Mouse (Mus musculus): ENCODE measurements around the gene Rims1. TPM values are rescaled to one million over a fixed set of nuclear protein-coding genes. Genes with fewer than 3 reads are reported as not detected.

Rims1 gene
- polyA plus RNA-seq, 1 experiment from 2014 or later, result 1.2 TPM

DNA sequence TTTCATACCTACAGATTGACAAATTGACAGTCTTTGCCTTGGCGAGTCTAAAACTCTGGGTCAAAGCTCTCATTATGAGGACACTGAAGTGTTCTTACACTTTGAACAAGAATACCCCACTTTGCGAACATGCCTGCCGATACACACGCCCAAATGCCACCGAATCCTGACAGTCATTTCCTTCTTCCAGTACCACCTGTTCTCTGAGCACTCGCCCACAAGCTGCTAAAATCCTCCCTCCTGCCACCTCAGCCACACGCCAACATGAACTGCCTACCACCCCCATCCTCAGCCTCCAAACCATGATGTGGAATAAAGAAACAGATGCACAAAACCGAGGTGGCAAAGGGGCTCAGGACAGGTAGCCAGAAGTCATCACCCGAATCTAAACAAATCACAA is 150.9 kb downstream of the Rims1 start:
- no peaks in the 10 kb centered on the region for H3K36me3 ChIP-seq (ENCODE audit: control insufficient read depth, insufficient read depth)
- no peak for ATAC-seq (replicated peaks; ENCODE audit: extremely low read depth, insufficient read depth, low FRiP score)
- 87% methylated on average over 9 of the region's 9 CpGs for WGBS
- H3K27ac ChIP-seq (ENCODE audit: low read length), result no peak overlapping the region
- H3K9me3 ChIP-seq (replicated peaks; ENCODE audit: control insufficient read depth, low read length), result no peaks in the 10 kb centered on the region
- H3K27me3 ChIP-seq (ENCODE audit: control insufficient read depth, insufficient read depth, low read length), result no peaks in the 10 kb centered on the region
- no peak overlapping the region for H3K4me2 ChIP-seq (ENCODE audit: low read depth, low read length)
- H3K4me3 ChIP-seq (ENCODE audit: low read length), result no peak overlapping the region
- H3K9ac ChIP-seq (ENCODE audit: low read length), result no peak overlapping the region
- H3K4me1 ChIP-seq (ENCODE audit: control insufficient read depth, insufficient read depth, low read length), result no peaks in the 10 kb centered on the region; the same call in 1 of the 2 replicates

DNA sequence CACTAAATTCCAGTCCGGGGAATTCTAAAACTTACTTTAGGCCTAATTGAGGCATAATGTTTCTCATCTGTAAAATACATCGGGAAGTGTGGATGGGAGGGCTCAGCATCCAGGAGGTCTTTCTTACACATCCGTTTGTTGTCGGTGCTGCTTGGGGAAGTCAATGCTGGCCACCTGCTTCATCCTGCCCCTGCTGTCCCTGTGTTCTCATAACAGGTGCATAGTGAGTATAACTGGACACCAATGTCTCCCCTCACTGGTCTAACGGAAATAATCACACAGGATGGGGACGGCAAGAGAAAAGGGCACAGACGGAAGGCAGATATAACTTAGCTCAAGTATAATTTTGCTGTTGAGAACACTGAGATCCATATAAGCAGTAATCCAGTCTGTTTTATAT is 155.2 kb downstream of the Rims1 start:
- no peaks in the 10 kb centered on the region for H3K27me3 ChIP-seq (ENCODE audit: control insufficient read depth, insufficient read depth, low read length)
- H3K4me3 ChIP-seq (ENCODE audit: low read length), result no peak overlapping the region
- H3K36me3 ChIP-seq (ENCODE audit: control insufficient read depth, insufficient read depth), result no peaks in the 10 kb centered on the region
- H3K9me3 ChIP-seq (replicated peaks; ENCODE audit: control insufficient read depth, low read length), result no peaks in the 10 kb centered on the region
- no peak overlapping the region for H3K27ac ChIP-seq (ENCODE audit: low read length)
- WGBS, result 80% methylated on average over 7 of the region's 7 CpGs
- H3K4me1 ChIP-seq (ENCODE audit: control insufficient read depth, insufficient read depth, low read length), result no peaks in the 10 kb centered on the region; the same call in 1 of the 2 replicates
- ATAC-seq (replicated peaks; ENCODE audit: extremely low read depth, insufficient read depth, low FRiP score), result no peak
- H3K9ac ChIP-seq (ENCODE audit: low read length), result no peak overlapping the region
- no peak overlapping the region for H3K4me2 ChIP-seq (ENCODE audit: low read depth, low read length)

DNA sequence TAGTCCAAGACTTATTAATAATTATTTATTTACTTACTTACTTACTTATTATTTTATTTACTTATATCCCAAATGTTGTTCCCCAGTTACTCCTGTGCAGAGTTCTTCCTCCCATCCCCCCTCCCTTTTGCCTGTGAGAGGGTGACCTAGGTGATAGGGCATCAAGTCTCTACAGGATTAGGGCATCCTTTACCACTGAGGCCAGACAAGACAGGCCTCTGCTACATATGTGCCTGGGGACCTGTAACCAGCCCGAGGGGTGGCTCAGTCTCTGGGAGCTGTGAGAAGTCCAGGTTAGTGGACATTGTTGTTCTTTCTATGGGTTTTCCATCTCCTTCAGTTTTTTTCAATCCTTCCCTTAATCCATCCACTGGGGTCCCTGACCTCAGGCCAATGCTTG is 156.4 kb downstream of the Rims1 start:
- no peak overlapping the region for H3K9ac ChIP-seq (ENCODE audit: low read length)
- WGBS, result 88% methylated on average over 1 of the region's 1 CpGs
- H3K4me3 ChIP-seq (ENCODE audit: low read length), result no peak overlapping the region
- no peak overlapping the region for H3K4me2 ChIP-seq (ENCODE audit: low read depth, low read length)
- H3K27ac ChIP-seq (ENCODE audit: low read length), result no peak overlapping the region
- no peaks in the 10 kb centered on the region for H3K27me3 ChIP-seq (ENCODE audit: control insufficient read depth, insufficient read depth, low read length)
- no peak for ATAC-seq (replicated peaks; ENCODE audit: extremely low read depth, insufficient read depth, low FRiP score)
- H3K4me1 ChIP-seq (ENCODE audit: control insufficient read depth, insufficient read depth, low read length), result no peaks in the 10 kb centered on the region; the same call in 1 of the 2 replicates
- no peaks in the 10 kb centered on the region for H3K9me3 ChIP-seq (replicated peaks; ENCODE audit: control insufficient read depth, low read length)
- H3K36me3 ChIP-seq (ENCODE audit: control insufficient read depth, insufficient read depth), result no peaks in the 10 kb centered on the region

DNA sequence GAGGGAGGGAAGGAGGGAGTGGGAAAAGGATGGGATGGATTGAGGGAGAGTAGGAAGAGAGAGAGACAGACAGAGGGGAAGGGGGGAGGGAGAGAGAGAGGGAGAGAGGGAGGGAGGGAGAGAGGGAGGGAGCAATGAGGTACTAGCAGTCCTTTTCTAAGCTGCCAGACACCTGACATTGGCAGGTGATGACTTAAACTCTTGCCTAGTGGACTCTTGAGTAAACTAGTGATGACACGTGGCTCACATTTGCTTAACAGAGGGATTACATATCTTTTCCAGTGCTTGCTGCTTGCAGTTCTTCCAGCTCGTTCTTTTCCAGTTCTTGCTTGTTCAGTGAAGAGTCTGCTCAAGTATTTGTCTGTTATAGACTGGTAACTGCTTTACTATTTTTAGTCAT is 160.5 kb downstream of the Rims1 start:
- ATAC-seq (replicated peaks; ENCODE audit: extremely low read depth, insufficient read depth, low FRiP score), result no peak
- H3K36me3 ChIP-seq (ENCODE audit: control insufficient read depth, insufficient read depth), result no peaks in the 10 kb centered on the region
- no peak overlapping the region for H3K9ac ChIP-seq (ENCODE audit: low read length)
- H3K4me1 ChIP-seq (ENCODE audit: control insufficient read depth, insufficient read depth, low read length), result 0 out of 2 replicates have a peak, but pooled peaks cover 4% of the 10 kb centered on the region
- H3K27ac ChIP-seq (ENCODE audit: low read length), result no peak overlapping the region
- no peaks in the 10 kb centered on the region for H3K9me3 ChIP-seq (replicated peaks; ENCODE audit: control insufficient read depth, low read length)
- no peaks in the 10 kb centered on the region for H3K27me3 ChIP-seq (ENCODE audit: control insufficient read depth, insufficient read depth, low read length)
- no peak overlapping the region for H3K4me2 ChIP-seq (ENCODE audit: low read depth, low read length)
- no peak overlapping the region for H3K4me3 ChIP-seq (ENCODE audit: low read length)
- WGBS, result 19% methylated on average over 2 of the region's 2 CpGs

DNA sequence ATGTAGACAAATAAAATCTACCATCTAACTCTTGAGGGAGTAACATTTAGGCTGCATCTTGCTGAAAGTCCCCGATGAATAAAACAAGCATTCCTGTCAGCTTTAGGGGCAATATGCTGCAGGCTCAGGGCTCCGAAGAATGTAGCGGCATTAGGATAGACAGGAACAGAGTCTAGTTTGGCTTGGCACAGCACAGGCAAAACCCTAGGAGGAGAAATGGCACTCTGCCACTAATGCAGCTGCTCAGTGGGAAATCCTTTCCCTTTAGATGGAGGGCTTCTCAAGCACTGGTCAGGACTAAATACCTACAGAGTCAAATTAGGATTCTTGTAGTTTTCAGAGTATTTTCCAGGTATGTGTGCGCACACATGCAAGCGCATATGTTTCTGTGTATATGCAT is 165.2 kb downstream of the Rims1 start:
- WGBS, result 75% methylated on average over 5 of the region's 5 CpGs
- Histone ChIP-seq H3K9me3 (replicated peaks; ENCODE audit: control insufficient read depth, low read length) (no peaks in the 10 kb centered on the region), H3K9ac (ENCODE audit: low read length) (no peak overlapping the region), H3K4me3 (ENCODE audit: low read length) (no peak overlapping the region), H3K4me1 (ENCODE audit: control insufficient read depth, insufficient read depth, low read length) (peaks cover 4% of the 10 kb centered on the region; the same call in 1 of the 2 replicates), H3K36me3 (ENCODE audit: control insufficient read depth, insufficient read depth) (no peaks in the 10 kb centered on the region), H3K27me3 (ENCODE audit: control insufficient read depth, insufficient read depth, low read length) (no peaks in the 10 kb centered on the region), H3K4me2 (ENCODE audit: low read depth, low read length) (no peak overlapping the region), H3K27ac (ENCODE audit: low read length) (no peak overlapping the region)
- ATAC-seq (replicated peaks; ENCODE audit: extremely low read depth, insufficient read depth, low FRiP score), result no peak

DNA sequence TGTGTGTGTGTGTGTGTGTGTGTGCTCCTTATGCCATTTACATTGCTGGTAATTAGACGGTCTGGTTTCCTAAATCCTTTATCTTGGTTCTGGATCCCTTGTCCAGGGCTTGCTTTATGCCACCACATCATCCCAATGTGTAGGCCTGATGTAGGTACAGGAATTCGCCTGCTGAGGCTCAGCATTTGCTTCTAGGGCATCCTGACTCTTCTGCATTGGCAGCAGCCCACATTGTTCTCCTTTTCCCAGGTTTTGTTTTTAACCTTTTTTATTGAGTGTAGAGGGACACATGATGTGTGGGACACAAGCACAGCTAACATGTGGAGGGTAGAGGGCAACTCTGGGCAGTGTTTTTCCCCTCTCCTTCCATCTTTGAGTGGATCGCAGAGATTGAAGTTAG is 166.1 kb downstream of the Rims1 start:
- WGBS, result 75% methylated on average over 3 of the region's 3 CpGs
- Histone ChIP-seq H3K4me1 (ENCODE audit: control insufficient read depth, insufficient read depth, low read length) (peaks cover 4% of the 10 kb centered on the region; the same call in 1 of the 2 replicates), H3K27ac (ENCODE audit: low read length) (no peak overlapping the region), H3K27me3 (ENCODE audit: control insufficient read depth, insufficient read depth, low read length) (no peaks in the 10 kb centered on the region), H3K9ac (ENCODE audit: low read length) (no peak overlapping the region), H3K4me3 (ENCODE audit: low read length) (no peak overlapping the region), H3K4me2 (ENCODE audit: low read depth, low read length) (no peak overlapping the region), H3K36me3 (ENCODE audit: control insufficient read depth, insufficient read depth) (no peaks in the 10 kb centered on the region), H3K9me3 (replicated peaks; ENCODE audit: control insufficient read depth, low read length) (no peaks in the 10 kb centered on the region)
- ATAC-seq (replicated peaks; ENCODE audit: extremely low read depth, insufficient read depth, low FRiP score), result no peak

DNA sequence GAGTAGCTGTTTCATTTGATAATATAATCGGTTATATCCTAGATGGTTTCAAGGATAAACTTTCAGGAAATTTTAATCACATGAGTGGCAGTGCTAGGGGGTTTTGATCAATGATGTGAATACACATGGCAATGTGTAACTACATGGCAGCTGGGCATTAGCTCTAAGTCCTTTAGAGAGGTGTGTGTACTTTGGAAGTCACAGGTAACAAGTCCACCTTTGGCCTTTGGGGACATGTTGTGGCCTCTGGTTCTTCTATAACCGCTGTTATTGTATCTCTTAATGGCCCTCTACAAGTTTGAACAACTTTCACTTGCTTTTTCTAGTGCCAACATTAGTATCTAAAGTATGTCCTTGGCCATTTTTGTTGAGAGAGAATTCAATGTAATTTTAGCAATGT is 171.9 kb downstream of the Rims1 start:
- H3K4me2 ChIP-seq (ENCODE audit: low read depth, low read length), result no peak overlapping the region

DNA sequence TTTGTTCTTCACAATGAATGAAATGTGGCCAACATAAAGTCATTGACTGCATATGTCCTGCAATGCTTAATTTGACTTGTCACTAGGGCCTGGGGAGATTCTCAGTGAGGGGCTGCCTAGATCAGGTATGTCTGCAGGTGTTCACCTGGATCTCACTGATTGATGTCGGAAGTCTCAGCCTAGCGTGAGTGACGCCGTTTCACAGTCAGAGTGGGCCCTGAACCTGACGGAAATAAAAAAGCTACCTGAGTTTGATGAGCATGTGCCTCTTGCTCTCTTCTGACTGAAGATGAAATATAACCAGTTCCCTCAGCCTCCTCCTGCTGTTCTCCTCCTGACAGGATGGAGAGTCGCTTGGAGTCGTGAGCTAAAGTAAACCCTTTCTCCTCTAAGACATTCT is 173.2 kb downstream of the Rims1 start:
- no peak for ATAC-seq (replicated peaks; ENCODE audit: extremely low read depth, insufficient read depth, low FRiP score)
- H3K4me1 ChIP-seq (ENCODE audit: control insufficient read depth, insufficient read depth, low read length), result no peaks in the 10 kb centered on the region
- H3K4me2 ChIP-seq (ENCODE audit: low read depth, low read length), result no peak overlapping the region
- no peak overlapping the region for H3K27ac ChIP-seq (ENCODE audit: low read length)
- H3K9me3 ChIP-seq (replicated peaks; ENCODE audit: control insufficient read depth, low read length), result no peaks in the 10 kb centered on the region
- WGBS, result 75% methylated on average over 7 of the region's 7 CpGs
- H3K9ac ChIP-seq (ENCODE audit: low read length), result no peak overlapping the region
- no peak overlapping the region for H3K4me3 ChIP-seq (ENCODE audit: low read length)
- no peaks in the 10 kb centered on the region for H3K27me3 ChIP-seq (ENCODE audit: control insufficient read depth, insufficient read depth, low read length)
- H3K36me3 ChIP-seq (ENCODE audit: control insufficient read depth, insufficient read depth), result no peaks in the 10 kb centered on the region

More for the DNA sequence above, 171.9 kb downstream of the Rims1 start:
- ATAC-seq (replicated peaks; ENCODE audit: extremely low read depth, insufficient read depth, low FRiP score), result no peak
- no peaks in the 10 kb centered on the region for H3K27me3 ChIP-seq (ENCODE audit: control insufficient read depth, insufficient read depth, low read length)
- H3K4me3 ChIP-seq (ENCODE audit: low read length), result no peak overlapping the region
- 85% methylated on average over 2 of the region's 2 CpGs for WGBS
- no peak overlapping the region for H3K27ac ChIP-seq (ENCODE audit: low read length)
- no peaks in the 10 kb centered on the region for H3K9me3 ChIP-seq (replicated peaks; ENCODE audit: control insufficient read depth, low read length)
- H3K9ac ChIP-seq (ENCODE audit: low read length), result no peak overlapping the region
- H3K4me1 ChIP-seq (ENCODE audit: control insufficient read depth, insufficient read depth, low read length), result no peaks in the 10 kb centered on the region
- no peaks in the 10 kb centered on the region for H3K36me3 ChIP-seq (ENCODE audit: control insufficient read depth, insufficient read depth)

DNA sequence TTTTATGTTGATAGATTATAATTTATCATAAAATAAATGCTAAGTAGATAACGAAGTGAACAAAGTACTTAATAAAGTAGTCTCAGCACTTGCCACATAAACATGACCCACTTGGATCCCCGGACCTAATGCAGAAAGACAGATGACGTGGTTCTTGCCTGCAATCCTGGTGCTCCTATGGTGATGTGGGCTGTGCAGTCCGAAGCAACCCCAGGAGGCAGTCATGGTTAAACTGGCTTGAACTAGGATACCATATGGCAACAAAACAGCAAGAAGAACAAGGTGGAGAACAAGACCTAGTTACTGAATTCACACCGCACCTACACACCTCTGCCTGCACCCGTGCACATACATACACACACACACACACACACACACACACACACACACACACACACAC is 173.8 kb downstream of the Rims1 start:
- ATAC-seq (replicated peaks; ENCODE audit: extremely low read depth, insufficient read depth, low FRiP score), result no peak
- no peaks in the 10 kb centered on the region for H3K27me3 ChIP-seq (ENCODE audit: control insufficient read depth, insufficient read depth, low read length)
- H3K4me3 ChIP-seq (ENCODE audit: low read length), result no peak overlapping the region
- WGBS, result 87% methylated on average over 6 of the region's 6 CpGs
- no peak overlapping the region for H3K4me2 ChIP-seq (ENCODE audit: low read depth, low read length)
- H3K4me1 ChIP-seq (ENCODE audit: control insufficient read depth, insufficient read depth, low read length), result no peaks in the 10 kb centered on the region
- no peaks in the 10 kb centered on the region for H3K9me3 ChIP-seq (replicated peaks; ENCODE audit: control insufficient read depth, low read length)
- no peaks in the 10 kb centered on the region for H3K36me3 ChIP-seq (ENCODE audit: control insufficient read depth, insufficient read depth)
- H3K27ac ChIP-seq (ENCODE audit: low read length), result no peak overlapping the region
- no peak overlapping the region for H3K9ac ChIP-seq (ENCODE audit: low read length)

DNA sequence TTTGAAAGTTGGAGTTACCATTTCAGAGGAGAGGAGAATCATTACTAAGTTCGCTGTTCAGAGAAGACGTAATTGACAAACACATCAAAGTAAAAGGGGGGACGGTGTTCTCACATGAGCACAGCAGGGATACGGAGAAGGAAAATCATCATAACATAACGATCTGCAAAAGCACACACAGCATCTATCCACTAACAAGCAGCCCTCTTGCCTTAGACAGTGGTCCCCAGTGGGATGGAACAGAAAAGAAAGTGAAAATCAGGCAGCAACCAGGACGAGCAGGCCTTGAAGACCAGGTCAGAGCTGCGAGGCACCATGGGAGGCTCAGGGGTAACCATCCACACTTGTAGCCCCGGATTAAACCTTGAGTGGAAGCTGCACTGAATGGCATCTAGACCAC is 176.8 kb downstream of the Rims1 start:
- WGBS, result 84% methylated on average over 8 of the region's 8 CpGs
- Histone ChIP-seq H3K27ac (ENCODE audit: low read length) (no peak overlapping the region), H3K4me3 (ENCODE audit: low read length) (no peak overlapping the region), H3K9ac (ENCODE audit: low read length) (no peak overlapping the region), H3K9me3 (replicated peaks; ENCODE audit: control insufficient read depth, low read length) (no peaks in the 10 kb centered on the region), H3K36me3 (ENCODE audit: control insufficient read depth, insufficient read depth) (no peaks in the 10 kb centered on the region), H3K4me2 (ENCODE audit: low read depth, low read length) (no peak overlapping the region), H3K27me3 (ENCODE audit: control insufficient read depth, insufficient read depth, low read length) (no peaks in the 10 kb centered on the region), H3K4me1 (ENCODE audit: control insufficient read depth, insufficient read depth, low read length) (peaks cover 4% of the 10 kb centered on the region; the same call in 1 of the 2 replicates)
- no peak for ATAC-seq (replicated peaks; ENCODE audit: extremely low read depth, insufficient read depth, low FRiP score)
